Mouse (Mus musculus): ENCODE results near the gene D430041D05Rik. TPM values are rescaled to one million over a fixed set of nuclear protein-coding genes. Genes with fewer than 3 reads are reported as not detected.

The D430041D05Rik gene
- 2.4 TPM in 2 replicates for polyA plus RNA-seq (2014; fragmentation: Nextera tagmentation; extraction: Ambion mirVana)

- Histone ChIP-seq H3K4me2 (peak within 1 kb of the TSS; percentile 97), H3K27me3 (ENCODE audit: control insufficient read depth, insufficient read depth, low read length) (peaks cover 28% of the 10 kb centered on the region), H3K9me3 (ENCODE audit: control insufficient read depth, low read length) (no peaks in the 10 kb centered on the region), H3K9ac (ENCODE audit: low read length) (peak within 1 kb of the TSS; percentile 84), H3K4me3 (ENCODE audit: low read depth, low read length) (peak within 1 kb of the TSS; percentile 70), H3K27ac (ENCODE audit: low read depth, low read length) (peak within 1 kb of the TSS; percentile 48; the same call in 1 of the 2 replicates), H3K4me1 (ENCODE audit: control insufficient read depth, insufficient read depth, low read length) (peaks cover 6% of the 10 kb centered on the region), H3K36me3 (ENCODE audit: control insufficient read depth, insufficient read depth, low read length) (no peaks in the 10 kb centered on the region)
- 69% methylated on average over 4 of the region's 4 CpGs for WGBS
- no peak for ATAC-seq (ENCODE audit: low FRiP score)
- DNase-seq (ENCODE audit: low spot score, missing footprints), result peak; percentile 87
These were observed at the start of gene D430041D05Rik for GRCm38 (mm10) chr2:104410963-104411545. Gene D430041D05Rik, minus strand, starts transcription at chr2:104411013.

DNA sequence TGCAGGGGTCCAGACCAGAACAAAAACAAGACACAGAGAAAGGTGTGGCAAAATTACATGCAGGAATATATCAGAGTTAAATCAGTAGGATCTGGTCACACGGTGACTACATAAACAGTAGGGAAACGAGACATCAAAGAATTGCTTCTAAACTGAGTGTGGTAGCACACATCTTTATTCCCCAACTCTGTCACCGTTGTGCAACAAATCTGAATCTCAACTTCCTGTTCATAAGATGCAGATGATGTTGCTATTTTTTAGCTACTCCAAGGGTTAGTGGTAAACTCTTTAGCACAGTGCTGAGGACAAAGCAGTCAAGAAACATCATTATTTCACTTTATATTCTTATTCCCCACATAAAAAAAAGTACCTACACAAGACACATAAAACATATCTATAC is 49.2 kb upstream of the D430041D05Rik start:
- ATAC-seq (ENCODE audit: low FRiP score), result no peak
- no peaks in the 10 kb centered on the region for H3K4me1 ChIP-seq (ENCODE audit: control insufficient read depth, insufficient read depth, low read length)
- no peaks in the 10 kb centered on the region for H3K36me3 ChIP-seq (ENCODE audit: control insufficient read depth, insufficient read depth, low read length)
- no peak for DNase-seq (ENCODE audit: low spot score, missing footprints)
- no peak overlapping the region for H3K4me3 ChIP-seq (ENCODE audit: low read depth, low read length)
- no peaks in the 10 kb centered on the region for H3K27me3 ChIP-seq (ENCODE audit: control insufficient read depth, insufficient read depth, low read length)
- WGBS, result 85% methylated on average over 3 of the region's 3 CpGs
- H3K9me3 ChIP-seq (ENCODE audit: control insufficient read depth, low read length), result no peaks in the 10 kb centered on the region
- no peak overlapping the region for H3K9ac ChIP-seq (ENCODE audit: low read length)
- no peak overlapping the region for H3K4me2 ChIP-seq
- H3K27ac ChIP-seq (ENCODE audit: low read depth, low read length), result no peak overlapping the region

- Histone ChIP-seq H3K27me3 (ENCODE audit: control insufficient read depth, insufficient read depth, low read length) (no peaks in the 10 kb centered on the region), H3K9ac (ENCODE audit: low read length) (no peak overlapping the region), H3K4me3 (ENCODE audit: low read depth, low read length) (no peak overlapping the region), H3K4me1 (ENCODE audit: control insufficient read depth, insufficient read depth, low read length) (no peaks in the 10 kb centered on the region), H3K36me3 (ENCODE audit: control insufficient read depth, insufficient read depth, low read length) (no peaks in the 10 kb centered on the region), H3K27ac (ENCODE audit: low read depth, low read length) (no peak overlapping the region), H3K4me2 (no peak overlapping the region), H3K9me3 (ENCODE audit: control insufficient read depth, low read length) (no peaks in the 10 kb centered on the region)
- DNase-seq (ENCODE audit: low spot score, missing footprints) (no peak), ATAC-seq (ENCODE audit: low FRiP score) (no peak)
- whole genome bisulfite sequencing, result 90% methylated on average over 8 of the region's 8 CpGs
These were observed 47.9 kb upstream of the D430041D05Rik start for GRCm38 (mm10) chr2:104458569-104459332.

DNA sequence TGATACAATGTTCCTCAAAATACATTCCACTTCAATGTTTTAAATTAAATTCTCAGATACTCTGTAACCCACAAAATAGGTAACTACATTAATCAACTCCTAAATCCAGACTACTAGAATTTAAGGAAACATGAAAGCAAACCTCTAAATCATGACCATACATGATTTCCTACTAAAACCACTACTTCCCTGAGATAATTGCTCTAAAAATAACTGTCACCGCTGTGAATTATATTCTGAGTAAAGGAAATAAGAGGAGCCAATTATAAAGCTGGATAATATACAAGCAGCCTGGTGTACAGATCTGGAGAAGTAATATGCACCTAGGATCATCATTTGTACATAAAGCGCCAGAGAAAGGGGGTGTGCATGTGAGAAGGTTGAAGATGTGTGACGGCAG is 46.3 kb upstream of the D430041D05Rik start:
- Histone ChIP-seq H3K27ac (ENCODE audit: low read depth, low read length) (no peak overlapping the region), H3K4me3 (ENCODE audit: low read depth, low read length) (no peak overlapping the region), H3K4me1 (ENCODE audit: control insufficient read depth, insufficient read depth, low read length) (no peaks in the 10 kb centered on the region), H3K27me3 (ENCODE audit: control insufficient read depth, insufficient read depth, low read length) (no peaks in the 10 kb centered on the region), H3K9ac (ENCODE audit: low read length) (no peak overlapping the region), H3K9me3 (ENCODE audit: control insufficient read depth, low read length) (no peaks in the 10 kb centered on the region), H3K4me2 (no peak overlapping the region), H3K36me3 (ENCODE audit: control insufficient read depth, insufficient read depth, low read length) (no peaks in the 10 kb centered on the region)
- ATAC-seq (ENCODE audit: low FRiP score) (no peak), DNase-seq (ENCODE audit: low spot score, missing footprints) (no peak)
- 90% methylated on average over 3 of the region's 3 CpGs for WGBS

- H3K4me1 ChIP-seq (ENCODE audit: control insufficient read depth, insufficient read depth, low read length), result no peaks in the 10 kb centered on the region
- H3K36me3 ChIP-seq (ENCODE audit: control insufficient read depth, insufficient read depth, low read length), result no peaks in the 10 kb centered on the region
- ATAC-seq (ENCODE audit: low FRiP score) (no peak), DNase-seq (ENCODE audit: low spot score, missing footprints) (no peak)
- H3K27ac ChIP-seq (ENCODE audit: low read depth, low read length), result no peak overlapping the region
- H3K4me3 ChIP-seq (ENCODE audit: low read depth, low read length), result no peak overlapping the region
- 82% methylated on average over 3 of the region's 3 CpGs for WGBS
- H3K27me3 ChIP-seq (ENCODE audit: control insufficient read depth, insufficient read depth, low read length), result no peaks in the 10 kb centered on the region
- no peaks in the 10 kb centered on the region for H3K9me3 ChIP-seq (ENCODE audit: control insufficient read depth, low read length)
- H3K9ac ChIP-seq (ENCODE audit: low read length), result no peak overlapping the region
- no peak overlapping the region for H3K4me2 ChIP-seq
These were observed 39.9 kb upstream of the D430041D05Rik start for GRCm38 (mm10) chr2:104450685-104451084.

- 95% methylated on average over 1 of the region's 1 CpGs for WGBS
These were observed 38.4 kb upstream of the D430041D05Rik start for GRCm38 (mm10) chr2:104449191-104449590.

GRCm38 (mm10) chr2:104448201-104448600 is 37.4 kb upstream of the D430041D05Rik start:
- no peaks in the 10 kb centered on the region for H3K9me3 ChIP-seq (ENCODE audit: control insufficient read depth, low read length)

More at GRCm38 (mm10) chr2:104449191-104449590, 38.4 kb upstream of the D430041D05Rik start:
- Histone ChIP-seq H3K36me3 (ENCODE audit: control insufficient read depth, insufficient read depth, low read length) (no peaks in the 10 kb centered on the region), H3K4me3 (ENCODE audit: low read depth, low read length) (no peak overlapping the region), H3K27me3 (ENCODE audit: control insufficient read depth, insufficient read depth, low read length) (no peaks in the 10 kb centered on the region), H3K9ac (ENCODE audit: low read length) (no peak overlapping the region), H3K4me2 (no peak overlapping the region), H3K9me3 (ENCODE audit: control insufficient read depth, low read length) (no peaks in the 10 kb centered on the region), H3K27ac (ENCODE audit: low read depth, low read length) (no peak overlapping the region), H3K4me1 (ENCODE audit: control insufficient read depth, insufficient read depth, low read length) (no peaks in the 10 kb centered on the region)
- no peak for DNase-seq (ENCODE audit: low spot score, missing footprints)
- ATAC-seq (ENCODE audit: low FRiP score), result no peak

GRCm38 (mm10) chr2:104446016-104446415 is 35.2 kb upstream of the D430041D05Rik start:
- Histone ChIP-seq H3K9me3 (ENCODE audit: control insufficient read depth, low read length) (no peaks in the 10 kb centered on the region), H3K36me3 (ENCODE audit: control insufficient read depth, insufficient read depth, low read length) (no peaks in the 10 kb centered on the region), H3K4me1 (ENCODE audit: control insufficient read depth, insufficient read depth, low read length) (no peaks in the 10 kb centered on the region), H3K9ac (ENCODE audit: low read length) (no peak overlapping the region), H3K27ac (ENCODE audit: low read depth, low read length) (no peak overlapping the region), H3K4me3 (ENCODE audit: low read depth, low read length) (no peak overlapping the region), H3K27me3 (ENCODE audit: control insufficient read depth, insufficient read depth, low read length) (no peaks in the 10 kb centered on the region), H3K4me2 (no peak overlapping the region)
- no peak for ATAC-seq (ENCODE audit: low FRiP score)
- 77% methylated on average over 1 of the region's 1 CpGs for WGBS
- DNase-seq (ENCODE audit: low spot score, missing footprints), result no peak

More at GRCm38 (mm10) chr2:104448201-104448600, 37.4 kb upstream of the D430041D05Rik start:
- H3K9ac ChIP-seq (ENCODE audit: low read length), result no peak overlapping the region
- WGBS, result 81% methylated on average over 4 of the region's 4 CpGs
- no peaks in the 10 kb centered on the region for H3K36me3 ChIP-seq (ENCODE audit: control insufficient read depth, insufficient read depth, low read length)
- no peak overlapping the region for H3K4me2 ChIP-seq
- H3K27me3 ChIP-seq (ENCODE audit: control insufficient read depth, insufficient read depth, low read length), result no peaks in the 10 kb centered on the region
- ATAC-seq (ENCODE audit: low FRiP score), result no peak
- DNase-seq (ENCODE audit: low spot score, missing footprints), result no peak
- H3K4me3 ChIP-seq (ENCODE audit: low read depth, low read length), result no peak overlapping the region
- H3K4me1 ChIP-seq (ENCODE audit: control insufficient read depth, insufficient read depth, low read length), result no peaks in the 10 kb centered on the region
- no peak overlapping the region for H3K27ac ChIP-seq (ENCODE audit: low read depth, low read length)

DNA sequence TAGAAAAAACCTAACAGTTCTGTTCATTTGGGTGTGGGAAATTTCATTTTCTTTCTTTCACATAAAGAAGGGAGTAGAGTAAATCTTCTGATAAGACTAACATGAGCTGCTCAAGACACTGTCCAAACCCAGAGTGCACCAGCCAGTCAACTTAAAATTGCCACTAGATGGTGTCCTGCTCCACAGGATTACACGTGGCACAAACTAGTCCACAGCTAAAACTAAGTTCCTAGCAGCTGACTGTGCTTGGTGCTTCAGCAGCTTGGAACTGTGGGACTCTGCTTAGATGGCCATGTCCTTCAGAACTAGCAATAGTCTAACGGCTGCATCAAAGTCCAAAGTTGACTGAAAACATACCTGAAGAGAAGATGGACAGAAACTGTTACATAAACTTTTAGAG is 34.0 kb upstream of the D430041D05Rik start:
- Histone ChIP-seq H3K36me3 (ENCODE audit: control insufficient read depth, insufficient read depth, low read length) (no peaks in the 10 kb centered on the region), H3K9me3 (ENCODE audit: control insufficient read depth, low read length) (no peaks in the 10 kb centered on the region), H3K9ac (ENCODE audit: low read length) (no peak overlapping the region), H3K4me3 (ENCODE audit: low read depth, low read length) (no peak overlapping the region), H3K4me2 (no peak overlapping the region), H3K27ac (ENCODE audit: low read depth, low read length) (no peak overlapping the region), H3K27me3 (ENCODE audit: control insufficient read depth, insufficient read depth, low read length) (no peaks in the 10 kb centered on the region), H3K4me1 (ENCODE audit: control insufficient read depth, insufficient read depth, low read length) (no peaks in the 10 kb centered on the region)
- ATAC-seq (ENCODE audit: low FRiP score) (peak; percentile 55; the same call in 1 of the 2 replicates), DNase-seq (ENCODE audit: low spot score, missing footprints) (no peak)
- 41% methylated on average over 2 of the region's 2 CpGs for WGBS

Data from midbrain, embryonic 11.5 days (tissue).